Mouse (Mus musculus) spleen, adult 18-20 months (tissue): Measurements from ENCODE around the gene Phtf2.
"Not testable (repeated sequence)": the region's sequence is repeated elsewhere in the genome, so short reads cannot be mapped to it uniquely, and the experiment has no call there.

Experiments
- DNase-seq, 2 experiments: peaks; one replicate each; pipeline ENCODE4 v3.0.0; 2022; ENCODE audit warnings: mixed read lengths in 2 of 2

Phtf2 gene

DNA sequence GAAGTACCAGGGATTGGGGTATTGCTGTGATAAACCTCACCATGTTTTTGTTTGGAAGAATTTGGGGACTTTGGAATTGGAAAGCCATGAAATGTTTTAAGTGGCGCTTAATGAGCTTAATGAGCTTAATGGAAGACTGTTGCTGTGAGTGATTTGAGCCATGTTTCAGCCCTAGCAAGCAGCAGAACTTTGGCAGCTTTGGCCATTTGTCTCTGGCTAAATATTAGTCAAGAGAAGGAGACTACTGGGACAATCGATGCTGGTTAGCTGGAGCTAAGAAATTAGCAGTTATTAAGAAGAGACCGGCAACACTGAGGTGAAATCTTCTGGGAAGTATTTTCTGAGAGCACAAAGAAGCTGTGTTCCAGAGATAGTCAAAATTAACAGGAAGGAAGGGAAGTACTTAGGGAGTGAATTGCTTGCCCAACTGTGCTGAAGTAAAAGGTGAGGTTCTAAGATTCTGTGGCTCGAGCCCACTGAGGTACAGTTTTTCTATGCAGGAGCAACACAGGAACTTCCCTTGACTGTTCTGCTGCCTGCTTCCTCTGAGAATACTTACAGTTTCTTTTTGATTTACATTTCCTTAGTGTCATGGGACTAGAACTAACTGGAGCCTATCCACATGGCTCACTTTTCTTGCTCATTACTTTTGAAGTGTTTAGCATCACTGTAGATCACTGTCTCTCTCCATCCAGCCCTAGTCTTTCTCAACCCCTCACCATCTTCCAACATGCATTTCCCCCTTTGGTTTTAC is 17.5 kb downstream of the Phtf2 start:
- DNase-seq = no peak

DNA sequence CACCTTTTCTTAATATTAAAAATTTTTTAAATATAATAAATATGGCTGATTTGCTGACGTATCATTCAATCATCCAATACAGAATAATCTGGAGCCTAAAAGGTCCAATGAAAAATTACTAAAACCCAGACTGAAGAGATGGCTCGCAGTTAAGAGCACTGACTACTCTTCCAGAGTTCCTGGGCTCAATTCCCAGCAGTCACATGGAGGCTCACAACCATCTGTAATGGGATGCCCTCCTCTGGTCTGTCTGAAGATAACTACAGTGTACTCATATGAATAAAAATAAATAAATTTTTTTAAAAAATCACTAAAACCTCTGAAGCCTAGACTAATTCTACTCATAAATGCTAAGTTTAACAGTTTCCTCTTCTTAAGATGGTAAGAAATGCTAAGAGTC is 20.0 kb downstream of the Phtf2 start:
- no peak for DNase-seq

DNA sequence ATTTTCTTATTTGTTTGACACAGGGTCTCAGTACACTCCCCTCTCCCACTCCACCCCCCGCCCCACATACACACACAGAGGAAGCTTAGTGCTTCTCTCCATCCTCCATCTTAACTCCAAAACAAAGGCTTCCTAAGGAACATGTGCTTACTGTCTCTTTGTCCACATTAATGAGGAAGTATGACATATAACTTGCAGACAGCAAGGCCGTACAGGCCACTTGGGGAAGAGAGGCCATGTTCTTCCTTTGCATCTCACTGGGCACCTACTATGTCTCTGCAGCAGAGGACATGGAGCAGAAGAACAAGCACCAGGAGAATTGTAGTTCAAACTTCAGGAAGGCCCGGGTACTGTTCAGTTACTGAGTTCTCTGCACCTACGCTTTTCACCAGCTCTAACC is 21.4 kb downstream of the Phtf2 start:
- DNase-seq = no peak

- DNase-seq = no peak
These were observed 23.5 kb downstream of the Phtf2 start for GRCm38 (mm10) chr5:20858404-20858803.

- no peak for DNase-seq
These were observed 26.9 kb downstream of the Phtf2 start for GRCm38 (mm10) chr5:20855066-20855465.

- DNase-seq = no peak
These were observed 34.9 kb downstream of the Phtf2 start for GRCm38 (mm10) chr5:20847010-20847409.

DNA sequence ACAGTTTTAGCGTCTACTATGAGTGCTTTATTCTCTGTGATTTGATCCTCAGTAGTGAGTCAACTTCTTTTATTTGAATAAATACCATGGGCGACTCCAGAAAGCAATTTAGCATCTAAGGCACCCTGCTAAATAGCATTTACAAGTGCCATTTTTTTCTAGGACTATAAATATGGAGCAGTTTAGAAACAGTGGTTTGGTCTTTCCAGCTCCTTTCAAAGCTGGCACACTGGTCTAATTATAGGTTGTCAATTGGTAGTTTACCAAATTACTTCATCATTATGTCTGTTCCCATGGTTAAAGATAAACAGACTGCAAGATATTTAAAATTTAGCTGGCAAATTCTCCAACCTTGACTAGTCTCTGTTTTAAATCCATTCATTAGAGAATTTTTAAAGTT is 38.1 kb downstream of the Phtf2 start:
- no peak for DNase-seq

DNA sequence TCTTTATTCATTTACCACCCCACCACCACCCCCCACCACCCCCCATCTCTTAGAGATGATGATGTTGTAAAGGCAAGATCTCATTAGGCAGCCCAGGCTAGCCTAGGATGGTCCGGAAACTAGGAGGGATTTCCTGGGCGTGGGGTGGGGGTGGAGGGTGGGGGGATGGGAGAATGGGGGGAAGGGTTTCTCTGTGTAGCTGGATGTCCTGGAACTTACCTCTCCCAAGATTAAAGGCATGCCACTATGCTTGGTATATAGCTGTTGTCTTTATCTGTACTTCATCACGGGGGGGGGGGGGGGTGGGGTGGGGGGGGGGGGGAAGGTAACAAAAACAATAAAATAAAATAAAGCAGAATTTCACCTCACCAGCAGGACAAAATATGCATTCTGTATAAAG is 38.5 kb downstream of the Phtf2 start:
- DNase-seq = no peak

DNA sequence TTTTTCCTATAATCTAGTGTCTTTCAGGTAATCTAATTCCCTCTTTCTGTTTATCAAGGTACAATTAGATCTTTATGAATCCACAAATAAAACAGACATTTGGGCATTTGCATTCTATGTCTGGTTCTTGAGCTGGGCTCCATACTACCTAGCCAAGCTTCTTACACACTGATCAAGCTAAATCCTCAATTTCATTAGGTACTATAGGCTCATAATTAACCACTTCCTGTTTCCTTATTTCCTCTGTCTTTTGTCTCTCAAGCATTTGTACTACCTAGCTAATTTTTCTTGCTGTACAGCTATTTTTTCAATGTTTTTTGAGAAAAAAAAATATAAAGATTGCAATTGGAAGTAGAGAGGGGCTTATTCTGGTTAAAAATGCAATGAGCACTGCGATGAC is 44.8 kb downstream of the Phtf2 start:
- DNase-seq = no peak

DNA sequence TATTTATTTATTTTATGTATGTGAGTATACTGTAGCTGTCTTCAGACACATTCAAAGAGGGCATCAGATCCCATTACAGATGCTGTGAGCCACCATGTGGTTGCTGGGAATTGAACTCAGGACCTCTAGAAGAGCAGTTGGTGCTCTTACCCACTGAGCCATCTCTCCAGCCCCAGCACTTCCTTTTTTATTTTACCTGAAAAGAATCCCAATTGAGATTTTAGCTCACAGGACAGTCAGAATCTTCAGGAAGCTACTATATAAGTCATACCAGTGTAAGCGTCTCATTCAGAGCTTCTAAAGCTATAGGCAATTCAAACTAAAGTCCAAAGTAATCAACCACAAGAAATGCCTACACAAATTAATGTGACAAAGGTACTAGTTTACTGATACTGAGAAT is 47.5 kb downstream of the Phtf2 start:
- no peak for DNase-seq

DNA sequence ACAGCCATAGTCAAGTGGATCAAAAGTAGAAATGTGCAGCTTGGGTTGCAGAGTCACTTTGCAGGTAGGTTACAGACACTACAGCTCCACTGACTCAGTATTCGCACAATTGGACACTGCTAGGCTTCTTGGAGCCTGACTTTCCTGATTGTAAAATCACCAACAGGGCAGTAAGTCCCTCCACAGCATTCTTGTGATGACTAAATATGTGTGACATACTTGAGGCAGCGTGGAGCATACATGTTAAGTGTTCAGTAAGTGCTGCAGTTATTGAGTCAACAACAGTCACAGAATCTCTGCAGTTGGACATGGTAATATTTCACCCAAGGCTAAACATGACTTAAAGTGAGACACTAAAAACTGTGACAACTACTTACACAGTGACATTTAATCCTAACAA is 50.5 kb downstream of the Phtf2 start:
- no peak for DNase-seq

DNA sequence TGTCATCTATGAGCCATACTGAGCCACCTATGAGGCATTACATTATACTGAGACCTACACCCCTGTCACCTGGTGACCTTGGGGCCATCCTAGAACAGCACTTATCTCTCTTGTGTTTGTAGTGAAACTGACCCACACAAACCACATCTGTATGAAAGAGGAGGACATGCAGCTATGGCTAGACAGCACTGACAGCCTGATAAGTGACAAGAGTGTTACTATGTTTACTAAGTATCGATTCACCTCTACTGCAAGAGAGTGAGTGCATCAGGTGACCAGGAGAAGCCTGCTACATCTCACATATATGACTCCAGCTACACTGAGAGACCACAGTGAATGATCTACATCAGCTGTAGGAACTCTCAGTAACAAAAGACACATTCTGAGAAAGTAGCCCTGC is 51.2 kb downstream of the Phtf2 start:
- no peak for DNase-seq

DNA sequence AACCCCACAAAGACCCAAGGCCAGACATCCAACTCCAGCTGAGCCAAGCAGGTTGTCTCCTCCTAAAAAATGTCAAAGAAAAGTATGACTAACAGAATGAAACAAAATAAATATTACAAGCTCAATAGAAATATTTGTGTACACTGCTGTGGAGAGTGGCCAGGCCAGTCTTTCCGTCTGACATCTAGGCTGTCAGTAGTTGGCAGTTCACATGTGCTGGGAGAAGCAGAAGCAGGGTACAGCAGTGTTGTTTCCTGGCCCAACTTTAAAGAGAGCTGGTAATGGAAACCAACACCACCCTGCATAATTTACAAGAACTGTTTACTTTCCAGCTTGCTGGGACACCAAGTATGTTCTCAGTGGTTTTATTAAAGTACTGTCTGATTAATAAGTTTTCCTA is 60.3 kb downstream of the Phtf2 start:
- DNase-seq = no peak

- DNase-seq = no peak
These were observed 60.8 kb downstream of the Phtf2 start for GRCm38 (mm10) chr5:20821122-20821521.

DNA sequence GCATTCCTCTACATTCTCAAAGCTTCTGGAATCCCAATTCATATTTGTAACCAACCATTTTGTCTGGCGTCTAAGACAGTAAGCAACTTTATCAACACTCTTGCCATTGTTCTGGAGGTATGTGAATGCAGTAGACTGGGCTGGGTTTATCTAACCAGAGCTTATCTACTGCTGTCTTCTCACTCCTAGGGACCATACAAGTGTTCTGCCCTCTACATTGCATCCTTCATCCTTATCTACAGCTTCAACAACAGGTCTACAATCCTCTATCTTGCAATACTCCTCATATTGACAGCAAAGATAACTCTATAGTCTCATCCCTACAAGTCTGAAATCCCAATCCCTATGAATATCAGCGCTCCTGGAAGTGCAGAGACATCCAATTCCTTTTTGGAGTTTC is 66.8 kb downstream of the Phtf2 start:
- DNase-seq = no peak

GRCm38 (mm10) chr5:20810449-20810848 is 71.5 kb downstream of the Phtf2 start:
- DNase-seq = no peak

DNA sequence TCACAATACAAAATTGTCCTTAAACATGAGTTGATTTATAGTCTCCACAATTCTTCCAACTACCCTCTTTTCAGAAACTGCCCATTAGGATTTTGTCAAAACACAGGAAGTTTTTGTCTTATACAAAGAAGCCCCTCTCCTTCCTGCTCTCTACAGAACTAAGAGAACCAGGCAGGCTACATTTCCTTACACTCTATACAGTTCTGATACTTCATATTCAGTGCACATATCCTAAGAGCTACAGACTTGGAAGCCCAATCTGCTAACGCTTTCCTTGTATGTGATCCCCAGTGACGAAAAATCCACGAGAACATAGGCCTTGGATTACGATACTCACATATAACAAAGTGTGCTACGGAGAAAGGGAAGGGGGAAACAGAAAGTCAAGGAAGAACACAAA is 86.0 kb downstream of the Phtf2 start:
- no peak for DNase-seq

DNA sequence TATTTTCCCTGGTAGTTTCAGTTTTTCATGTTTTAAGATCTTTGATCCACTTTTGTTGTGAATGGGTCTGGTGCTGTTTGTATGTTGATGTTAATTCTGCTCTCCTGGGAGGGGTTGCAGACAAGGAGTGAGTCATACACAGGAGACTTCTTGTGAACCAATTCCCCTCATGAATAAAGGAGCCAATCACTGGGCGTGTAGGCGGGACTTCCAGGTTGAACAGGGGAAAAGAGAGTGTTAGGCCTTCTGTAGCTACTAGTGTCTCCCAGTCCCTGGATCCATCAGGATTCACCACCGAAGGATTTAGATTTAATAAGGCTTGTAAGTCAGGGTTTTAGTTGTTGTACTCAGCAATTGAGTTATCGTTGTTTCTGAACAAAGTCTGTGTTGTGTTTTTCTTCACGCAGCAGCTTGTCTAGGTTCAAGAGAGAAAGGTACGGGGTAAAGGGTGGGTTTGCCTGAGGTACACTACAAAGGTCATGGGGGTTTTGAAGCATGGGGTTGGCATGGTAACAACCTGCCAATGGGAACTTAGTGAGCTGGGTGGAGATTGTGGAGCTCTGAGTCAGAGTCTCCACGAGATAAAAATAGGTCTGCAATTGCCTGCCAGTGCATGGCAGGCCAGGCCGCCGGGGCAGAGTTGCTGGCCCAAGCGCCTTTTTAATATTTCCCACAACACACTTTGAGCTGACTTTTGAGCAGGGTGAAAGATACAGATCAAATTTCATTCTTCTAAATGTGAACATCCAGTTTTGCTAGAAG is 90.0 kb downstream of the Phtf2 start:
- DNase-seq = peak in 1 of 2 experiments; percentile 14

DNA sequence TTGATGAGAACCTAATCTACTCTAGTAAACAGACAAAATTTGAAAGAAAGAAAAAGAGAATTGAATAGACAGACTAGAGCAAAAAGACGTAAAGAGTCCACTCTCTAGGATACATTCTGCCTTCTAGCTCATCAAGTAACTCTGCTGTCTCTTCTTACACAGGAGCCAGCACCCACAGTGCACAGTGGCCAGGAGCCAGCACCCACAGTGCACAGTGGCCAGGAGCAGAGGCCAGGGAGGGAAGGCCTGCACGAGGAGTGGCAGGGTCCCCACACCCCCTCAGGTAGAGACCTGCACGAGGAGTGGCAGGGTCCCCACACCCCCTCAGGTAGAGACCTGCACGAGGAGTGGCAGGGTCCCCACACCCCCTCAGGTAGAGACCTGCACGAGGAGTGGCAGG is 95.5 kb downstream of the Phtf2 start:
- DNase-seq = not testable (repeated sequence)

DNA sequence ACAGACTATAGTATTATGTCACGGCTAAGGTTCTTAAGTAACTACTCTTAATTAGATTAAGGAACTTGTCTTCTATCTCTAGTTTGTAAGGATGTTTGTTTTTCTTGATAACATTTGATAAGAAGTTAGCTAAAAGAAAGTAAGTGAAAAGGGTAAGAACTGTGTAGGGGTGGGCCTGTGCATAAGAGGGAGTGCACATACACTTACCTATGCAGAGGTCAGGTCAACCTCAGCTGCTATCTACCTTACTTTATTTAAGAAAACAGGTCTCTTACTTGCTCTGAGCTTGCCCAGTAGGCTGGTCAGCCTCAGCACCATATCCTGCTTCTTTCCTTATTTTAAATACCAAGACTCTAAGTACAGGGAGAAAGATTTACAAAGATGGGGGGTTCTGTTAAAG is 100.8 kb downstream of the Phtf2 start:
- DNase-seq = no peak

DNA sequence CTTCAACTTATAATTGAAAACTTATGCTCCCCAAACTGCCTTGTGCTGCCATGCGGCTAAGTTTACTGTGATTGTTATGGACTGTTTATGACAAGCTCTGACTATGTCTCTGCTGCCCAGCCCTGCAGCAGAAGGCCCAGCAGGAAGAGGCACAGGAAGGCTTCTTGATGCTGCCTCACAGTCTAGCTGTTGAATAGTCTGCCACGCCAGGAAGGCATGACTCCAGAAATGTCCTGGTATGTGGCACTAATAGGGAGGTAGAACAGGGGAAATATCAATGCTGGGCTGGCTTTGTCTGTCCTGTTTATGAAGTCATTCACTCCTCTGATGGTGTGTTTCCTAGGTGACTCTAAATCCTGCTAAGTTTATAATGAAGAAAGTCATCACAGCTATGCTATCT is 102.7 kb downstream of the Phtf2 start:
- no peak for DNase-seq

DNA sequence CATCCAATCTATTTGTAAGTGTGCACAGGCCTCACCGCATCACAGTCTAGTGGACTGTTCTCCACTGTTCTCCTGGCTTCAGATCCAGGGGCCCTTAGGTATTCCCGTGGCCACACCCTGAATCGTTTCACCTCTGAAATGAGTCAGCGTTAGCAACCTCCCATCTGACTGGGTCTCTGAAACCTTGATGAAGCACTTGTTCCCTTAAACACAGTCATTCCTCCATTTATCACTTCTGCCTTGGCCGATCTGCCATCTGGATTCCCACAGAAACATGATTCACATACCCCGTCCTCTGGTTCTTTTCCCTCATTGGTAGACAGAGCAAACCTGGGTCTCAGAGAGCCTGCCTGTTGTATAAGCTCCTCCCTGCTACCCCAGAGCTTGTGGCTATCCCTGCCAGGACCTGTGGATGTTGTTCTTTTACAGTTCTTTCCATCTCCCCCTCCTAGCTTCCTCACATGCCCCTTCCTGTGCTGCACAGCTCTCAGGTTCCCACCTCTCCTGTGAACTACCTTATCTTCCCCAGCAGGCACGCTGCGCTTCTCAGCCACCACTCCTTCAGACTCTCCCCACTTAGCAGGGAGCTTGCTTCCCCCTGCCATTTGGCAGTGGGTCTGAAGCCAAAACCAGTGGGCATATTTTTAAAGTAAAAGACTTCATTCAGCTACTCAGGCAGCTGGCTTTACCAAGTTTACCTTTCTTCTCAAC is 103.5 kb downstream of the Phtf2 start:
- DNase-seq = no peak

GRCm38 (mm10) chr5:20773341-20773740 is 108.6 kb downstream of the Phtf2 start:
- DNase-seq = no peak

- DNase-seq = no peak
These were observed 116.5 kb downstream of the Phtf2 start for GRCm38 (mm10) chr5:20765365-20765920.
